Mouse (Mus musculus): Measurements from ENCODE around the gene Fasn.
"Not testable (repeated sequence)": the region's sequence is repeated elsewhere in the genome, so short reads cannot be mapped to it uniquely, and the experiment has no call there.

Fasn gene

GRCm38 (mm10) chr11:120823956-120824786, at the start of gene Fasn:
TSS of gene Fasn (minus strand) at chr11:120824547.
- peak; percentile 85 for DNase-seq (ENCODE audit: low spot score)

GRCm38 (mm10) chr11:120873206-120873605, 48.9 kb upstream of the Fasn start:
- no peak for DNase-seq (ENCODE audit: low spot score)

- DNase-seq (ENCODE audit: low spot score) = no peak
Observed at GRCm38 (mm10) chr11:120871521-120871920, 47.2 kb upstream of the Fasn start.

GRCm38 (mm10) chr11:120865816-120866215, 41.5 kb upstream of the Fasn start:
- no peak for DNase-seq (ENCODE audit: low spot score)

- DNase-seq (ENCODE audit: low spot score) = no peak
Observed at GRCm38 (mm10) chr11:120862819-120863218, 38.5 kb upstream of the Fasn start.

GRCm38 (mm10) chr11:120855938-120856337, 31.6 kb upstream of the Fasn start:
- not testable (repeated sequence) for DNase-seq (ENCODE audit: low spot score)

GRCm38 (mm10) chr11:120853788-120854187, 29.4 kb upstream of the Fasn start:
- DNase-seq (ENCODE audit: low spot score) = no peak

- DNase-seq (ENCODE audit: low spot score) = no peak
Observed at GRCm38 (mm10) chr11:120853158-120853557, 28.8 kb upstream of the Fasn start.

GRCm38 (mm10) chr11:120852083-120852935, 28.0 kb upstream of the Fasn start:
- DNase-seq (ENCODE audit: low spot score) = no peak

- DNase-seq (ENCODE audit: low spot score) = no peak
Observed at GRCm38 (mm10) chr11:120851582-120851981, 27.2 kb upstream of the Fasn start.

GRCm38 (mm10) chr11:120851132-120851531, 26.8 kb upstream of the Fasn start:
- DNase-seq (ENCODE audit: low spot score) = no peak

GRCm38 (mm10) chr11:120850331-120851030, 26.1 kb upstream of the Fasn start:
- DNase-seq (ENCODE audit: low spot score) = peak; percentile 23

- no peak for DNase-seq (ENCODE audit: low spot score)
Observed at GRCm38 (mm10) chr11:120846725-120847475, 22.6 kb upstream of the Fasn start.

- DNase-seq (ENCODE audit: low spot score) = no peak
Observed at GRCm38 (mm10) chr11:120844329-120844728, 20.0 kb upstream of the Fasn start.

GRCm38 (mm10) chr11:120833555-120834280, 9.4 kb upstream of the Fasn start:
- DNase-seq (ENCODE audit: low spot score) = no peak

GRCm38 (mm10) chr11:120832962-120833361, 8.6 kb upstream of the Fasn start:
- DNase-seq (ENCODE audit: low spot score) = not testable (repeated sequence)

GRCm38 (mm10) chr11:120831659-120832440, 7.5 kb upstream of the Fasn start:
- no peak for DNase-seq (ENCODE audit: low spot score)

- no peak for DNase-seq (ENCODE audit: low spot score)
Observed at GRCm38 (mm10) chr11:120830686-120831085, 6.3 kb upstream of the Fasn start.

- no peak for DNase-seq (ENCODE audit: low spot score)
Observed at GRCm38 (mm10) chr11:120829757-120830532, 5.6 kb upstream of the Fasn start.
